Mouse (Mus musculus) naive thymus-derived CD4-positive, alpha-beta T cell, adult 2 months (primary cell): ENCODE measurements around the gene Prkn.

ENCODE experiments used
- DNase-seq: peaks from one replicate; pipeline ENCODE4 v3.0.0-alpha.2; 2011; ENCODE audit warnings: low read depth

Gene Prkn

GRCm38 (mm10) chr17:11845506-11845905 is 1005.3 kb downstream of the Prkn start:
- no peak for DNase-seq

DNA sequence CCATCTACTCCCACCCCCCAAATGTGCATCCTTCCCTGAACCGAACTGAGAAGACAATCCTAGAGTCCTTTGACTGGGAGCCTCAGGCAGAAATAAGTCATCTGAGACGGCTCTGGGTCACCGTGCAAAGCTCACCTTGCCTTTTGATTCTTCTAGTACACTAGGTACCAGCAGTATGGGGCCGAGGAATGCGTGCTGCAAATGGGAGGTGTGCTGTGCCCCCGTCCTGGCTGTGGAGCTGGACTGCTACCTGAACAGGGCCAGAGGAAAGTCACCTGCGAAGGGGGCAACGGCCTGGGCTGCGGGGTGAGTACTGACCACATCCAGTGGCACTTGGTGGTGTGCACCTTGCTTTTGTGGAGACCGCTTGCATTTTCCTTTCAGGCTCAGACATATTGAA is 1014.4 kb downstream of the Prkn start:
- no peak for DNase-seq

- no peak for DNase-seq
These were observed 1018.7 kb downstream of the Prkn start for GRCm38 (mm10) chr17:11858772-11859405.

- DNase-seq, result no peak
These were observed 1021.0 kb downstream of the Prkn start for GRCm38 (mm10) chr17:11861178-11861577.

GRCm38 (mm10) chr17:11862360-11862759 is 1022.2 kb downstream of the Prkn start:
- no peak for DNase-seq

DNA sequence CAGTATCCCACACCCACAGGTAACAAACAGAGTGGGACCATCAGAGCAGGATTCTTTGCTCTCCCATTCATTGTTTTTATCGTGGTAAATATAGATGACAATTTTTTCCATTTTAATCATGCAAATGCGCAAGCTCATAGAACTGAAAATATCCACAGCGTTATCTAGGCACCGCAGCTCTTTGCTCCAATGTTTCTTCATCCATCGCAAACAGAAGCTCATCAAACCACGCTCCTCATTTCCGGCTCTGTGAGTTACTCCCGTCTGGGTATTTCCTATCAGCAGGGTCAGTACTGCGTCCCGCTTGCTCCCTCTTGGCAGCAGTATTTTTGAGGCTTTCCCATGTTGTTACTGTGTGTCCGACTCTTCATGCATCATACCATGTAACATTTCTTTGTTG is 1022.8 kb downstream of the Prkn start:
- no peak for DNase-seq

GRCm38 (mm10) chr17:11866231-11866630 is 1026.0 kb downstream of the Prkn start:
- no peak for DNase-seq

DNA sequence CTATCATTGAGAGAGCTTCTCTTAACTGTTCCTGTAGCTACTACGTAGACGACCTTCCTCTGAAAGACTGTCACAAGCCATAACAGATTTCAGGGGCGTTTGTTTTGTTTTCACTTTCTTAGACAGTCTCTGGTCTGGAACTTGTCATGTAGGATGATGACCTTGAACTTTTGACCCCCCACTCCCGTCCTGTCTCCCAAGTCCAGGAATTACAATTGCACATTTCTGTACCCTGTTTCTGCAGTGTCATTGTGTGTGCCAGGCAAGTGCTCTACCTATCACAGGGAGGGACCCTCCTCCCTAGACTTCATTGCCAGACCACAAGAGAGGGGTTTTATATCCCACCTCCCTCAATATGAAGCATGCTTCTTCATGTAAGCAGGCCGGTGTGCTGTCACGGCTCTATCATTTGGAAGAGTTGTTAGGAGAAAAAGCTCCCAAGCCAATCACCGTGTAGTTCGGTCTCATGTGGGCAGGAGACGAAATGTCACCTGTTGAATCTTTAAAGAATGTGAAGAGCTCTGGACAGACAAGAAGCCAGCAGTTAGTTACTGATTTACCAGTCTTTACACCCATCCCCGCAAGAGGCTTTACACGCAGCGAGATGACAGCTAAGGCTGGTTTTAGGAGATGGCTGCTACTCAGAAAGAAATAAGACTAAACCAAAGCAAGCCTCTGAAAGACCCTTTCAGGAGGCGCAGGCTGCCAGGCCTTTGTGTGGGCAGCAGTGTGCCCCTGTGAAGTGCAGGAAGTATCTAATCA is 1027.3 kb downstream of the Prkn start:
- no peak for DNase-seq

DNA sequence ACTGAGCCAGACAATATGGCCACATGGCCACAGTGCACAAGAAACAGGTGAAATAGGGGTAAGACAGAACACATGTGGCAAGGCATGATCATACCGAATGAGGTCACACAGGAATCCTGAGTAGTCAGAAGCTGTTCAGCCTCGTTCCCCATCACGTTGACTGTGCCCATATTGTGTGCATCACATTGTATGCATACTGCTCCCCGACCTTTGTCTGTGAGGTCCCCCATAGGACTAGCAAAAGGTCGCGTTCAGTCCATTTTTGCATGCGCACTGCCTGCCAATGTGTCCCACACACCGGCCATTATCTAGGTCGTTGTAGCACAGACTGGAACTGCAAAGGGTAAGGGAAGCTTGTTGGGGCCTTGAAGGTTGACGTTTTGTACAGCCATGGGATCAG is 1030.4 kb downstream of the Prkn start:
- DNase-seq, result no peak

- no peak for DNase-seq
These were observed 1036.1 kb downstream of the Prkn start for GRCm38 (mm10) chr17:11876240-11876639.

GRCm38 (mm10) chr17:11881110-11881820 is 1041.1 kb downstream of the Prkn start:
- DNase-seq, result no peak

DNA sequence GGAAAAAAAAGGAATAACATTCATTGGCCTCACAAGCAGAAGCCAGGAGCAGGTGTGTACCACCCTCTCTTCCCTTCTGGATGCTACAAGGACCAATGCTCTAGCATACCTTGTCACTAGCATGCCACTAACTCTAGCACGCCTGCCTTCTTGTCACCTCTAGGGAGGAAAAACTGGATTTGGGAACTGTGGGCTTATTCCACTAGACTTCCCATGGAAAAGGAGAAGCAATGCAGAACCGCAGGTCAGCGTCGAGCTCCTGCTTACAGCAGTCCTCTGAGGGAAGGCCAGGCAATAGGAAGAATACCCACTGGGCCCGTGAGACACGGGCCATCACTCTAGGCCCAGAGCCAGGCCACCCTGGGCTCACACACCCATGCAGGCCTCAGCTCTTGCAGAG is 1045.4 kb downstream of the Prkn start:
- no peak for DNase-seq

- DNase-seq, result no peak
These were observed 1046.8 kb downstream of the Prkn start for GRCm38 (mm10) chr17:11886963-11887362.

GRCm38 (mm10) chr17:11887591-11888205 is 1047.5 kb downstream of the Prkn start:
- no peak for DNase-seq

GRCm38 (mm10) chr17:11888806-11889205 is 1048.6 kb downstream of the Prkn start:
- DNase-seq, result no peak

GRCm38 (mm10) chr17:11900300-11900699 is 1060.1 kb downstream of the Prkn start:
- DNase-seq, result no peak

DNA sequence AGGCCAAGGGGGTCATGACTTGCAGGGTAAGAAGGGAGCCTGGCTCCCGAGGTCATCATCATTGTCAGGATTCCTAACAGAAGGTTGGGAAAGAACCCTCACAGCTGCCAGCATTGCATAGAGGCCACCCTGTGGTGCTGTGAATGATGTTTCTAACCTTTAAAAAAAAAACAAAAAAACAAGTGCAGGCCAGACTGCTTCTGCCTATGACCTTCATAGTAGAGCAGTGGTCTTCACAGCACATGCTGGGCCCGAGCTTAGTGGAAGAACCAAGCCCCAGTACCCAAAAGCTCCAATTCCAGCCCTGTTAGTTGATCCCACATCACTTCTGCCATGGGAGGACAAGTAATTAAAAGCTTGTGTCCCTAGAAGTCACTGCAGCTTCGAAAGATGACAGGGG is 1061.5 kb downstream of the Prkn start:
- DNase-seq, result no peak

- DNase-seq, result no peak
These were observed 1062.8 kb downstream of the Prkn start for GRCm38 (mm10) chr17:11903001-11903400.

DNA sequence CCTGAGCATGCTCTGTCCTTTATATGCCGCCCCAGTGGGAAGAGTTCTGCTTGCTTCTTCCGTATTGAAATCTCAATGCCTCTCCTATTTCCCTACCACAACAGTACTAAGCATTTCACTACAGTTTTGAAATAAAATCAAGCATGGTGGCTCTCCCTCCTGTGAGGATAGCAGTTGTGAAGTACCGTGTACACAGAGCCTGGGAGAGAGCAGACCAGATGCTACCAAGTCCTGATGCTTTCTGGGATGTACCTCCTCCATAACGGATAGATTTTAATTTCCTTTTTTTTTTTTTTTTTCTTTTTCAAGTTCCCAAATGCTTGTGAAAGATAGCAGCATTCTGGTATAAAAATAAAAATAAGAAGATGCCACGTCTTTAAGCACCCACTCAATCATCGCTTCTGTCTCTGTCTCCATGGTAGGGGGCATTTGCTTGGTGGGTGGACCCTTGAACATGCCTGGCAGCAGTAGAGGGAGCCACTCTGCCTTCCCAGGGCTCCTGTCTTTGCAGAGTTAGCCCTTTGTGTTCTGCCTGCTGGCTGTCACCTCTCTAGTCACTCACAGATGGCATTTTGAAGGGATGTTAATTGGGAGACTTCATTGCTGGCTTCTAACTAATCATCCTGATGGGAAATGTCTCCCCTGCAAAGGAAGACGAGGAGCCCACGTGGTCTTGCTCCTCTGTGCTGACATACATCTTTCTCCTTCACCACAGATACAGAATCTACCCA is 1070.6 kb downstream of the Prkn start:
- DNase-seq, result no peak

- DNase-seq, result no peak
These were observed 1072.0 kb downstream of the Prkn start for GRCm38 (mm10) chr17:11912136-11912535.

GRCm38 (mm10) chr17:11912872-11913365 is 1072.7 kb downstream of the Prkn start:
- no peak for DNase-seq

DNA sequence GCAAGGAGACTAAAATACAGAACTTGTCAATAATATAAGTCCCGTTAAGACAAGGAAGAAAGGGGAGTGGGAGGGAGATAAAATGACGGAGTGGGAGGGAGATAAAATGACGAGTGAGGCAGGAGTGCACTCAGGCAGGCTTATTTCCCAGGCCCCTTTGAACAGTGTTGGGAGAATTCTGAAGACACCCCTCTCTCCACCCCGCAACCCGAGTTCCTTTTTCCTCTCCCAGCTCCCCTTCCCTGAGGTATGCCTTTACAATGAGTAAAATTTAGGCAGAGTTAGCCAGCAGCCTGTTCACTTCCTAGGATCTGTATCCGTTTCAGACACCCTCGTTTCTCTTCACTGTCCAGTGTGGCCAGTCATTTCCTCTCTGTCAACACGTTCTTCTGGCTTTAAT is 1073.4 kb downstream of the Prkn start:
- no peak for DNase-seq
